Mouse (Mus musculus): ENCODE measurements around the gene Slc9a9.

Slc9a9 gene

GRCm38 (mm10) chr9:94734320-94734719, 64.6 kb downstream of the Slc9a9 start:
- no peak for DNase-seq

GRCm38 (mm10) chr9:94737226-94737625, 67.5 kb downstream of the Slc9a9 start:
- no peak for DNase-seq

- DNase-seq, result peak; percentile 72 to 82
These were observed 69.1 kb downstream of the Slc9a9 start for GRCm38 (mm10) chr9:94738555-94739427.

- no peak for DNase-seq
These were observed 71.1 kb downstream of the Slc9a9 start for GRCm38 (mm10) chr9:94740841-94741240.

- DNase-seq, result no peak
These were observed 73.6 kb downstream of the Slc9a9 start for GRCm38 (mm10) chr9:94743291-94743690.

- no peak for DNase-seq
These were observed 78.8 kb downstream of the Slc9a9 start for GRCm38 (mm10) chr9:94748503-94748902.

- no peak for DNase-seq
These were observed 80.5 kb downstream of the Slc9a9 start for GRCm38 (mm10) chr9:94750187-94750586.

- DNase-seq, result no peak
These were observed 81.4 kb downstream of the Slc9a9 start for GRCm38 (mm10) chr9:94750935-94751637.

- DNase-seq, result no peak
These were observed 81.9 kb downstream of the Slc9a9 start for GRCm38 (mm10) chr9:94751638-94752021.

GRCm38 (mm10) chr9:94752121-94752520, 82.4 kb downstream of the Slc9a9 start:
- no peak for DNase-seq

- no peak for DNase-seq
These were observed 90.2 kb downstream of the Slc9a9 start for GRCm38 (mm10) chr9:94759904-94760303.

- no peak for DNase-seq
These were observed 98.4 kb downstream of the Slc9a9 start for GRCm38 (mm10) chr9:94768114-94768513.

GRCm38 (mm10) chr9:94768524-94768923, 98.8 kb downstream of the Slc9a9 start:
- no peak for DNase-seq

- DNase-seq, result peak; percentile 79 to 84
These were observed 103.6 kb downstream of the Slc9a9 start for GRCm38 (mm10) chr9:94773357-94773756.

GRCm38 (mm10) chr9:94788261-94788660, 118.6 kb downstream of the Slc9a9 start:
- no peak for DNase-seq

GRCm38 (mm10) chr9:94790966-94791365, 121.3 kb downstream of the Slc9a9 start:
- DNase-seq, result peak; percentile 64 to 69

GRCm38 (mm10) chr9:94803073-94803472, 133.4 kb downstream of the Slc9a9 start:
- DNase-seq, result no peak

- no peak for DNase-seq
These were observed 135.8 kb downstream of the Slc9a9 start for GRCm38 (mm10) chr9:94805506-94805905.

- DNase-seq, result no peak
These were observed 145.8 kb downstream of the Slc9a9 start for GRCm38 (mm10) chr9:94815518-94815917.

GRCm38 (mm10) chr9:94821268-94821667, 151.6 kb downstream of the Slc9a9 start:
- DNase-seq, result no peak

GRCm38 (mm10) chr9:94833836-94834235, 164.1 kb downstream of the Slc9a9 start:
- DNase-seq, result no peak

GRCm38 (mm10) chr9:94837384-94837783, 167.7 kb downstream of the Slc9a9 start:
- DNase-seq, result no peak

- DNase-seq, result no peak
These were observed 168.8 kb downstream of the Slc9a9 start for GRCm38 (mm10) chr9:94838479-94839031.

GRCm38 (mm10) chr9:94839204-94839603, 169.5 kb downstream of the Slc9a9 start:
- DNase-seq, result no peak

Measured in cerebellum, adult 18-20 months (tissue).